Mouse (Mus musculus) ES-E14 (cell line): ENCODE measurements at regions not wholly inside any gene's neighbourhood (a gene's known extent, or its start where the extent isn't known, plus 50 kb on each side); places are given as distances from the start of the nearest gene placed in this dataset.

Experiments used
- CHD2 ChIP-seq: IDR thresholded peaks from 2 replicates; pipeline ENCODE4 v1.6.1; 2014; ENCODE audit warnings: mild to moderate bottlenecking, low read depth, low read length, inconsistent platforms
- HCFC1 ChIP-seq: IDR thresholded peaks from 2 replicates; pipeline ENCODE4 v1.6.1; 2012; ENCODE audit warnings: low read length, inconsistent platforms, borderline replicate concordance; ENCODE audit not compliant: insufficient read depth
- MAFK ChIP-seq: IDR thresholded peaks from 2 replicates; pipeline ENCODE4 v1.6.1; 2014; ENCODE audit warnings: mild to moderate bottlenecking, low read depth, low read length, inconsistent platforms; ENCODE audit not compliant: insufficient read depth
- ZC3H11A ChIP-seq: IDR thresholded peaks from 2 replicates; pipeline ENCODE4 v1.6.1; 2012; ENCODE audit warnings: low read depth, mild to moderate bottlenecking, inconsistent platforms, low read length, borderline replicate concordance
- ZNF384 ChIP-seq: IDR thresholded peaks from 2 replicates; pipeline ENCODE4 v1.6.1; 2012; ENCODE audit warnings: low read depth, low read length, inconsistent platforms

- TF ChIP-seq ZC3H11A (no peak), MAFK (no peak), ZNF384 (no peak), HCFC1 (no peak), CHD2 (no peak)
Observed at GRCm38 (mm10) chr1:169103113-169103512, 428.2 kb downstream of the Nuf2 start.
